Mouse (Mus musculus) adrenal gland, adult 18-20 months (tissue): Measurements from ENCODE around the gene Gm17662. TPM values are rescaled to one million over a fixed set of nuclear protein-coding genes. Genes with fewer than 3 reads are reported as not detected.
A peak's percentile ranks its signal among the peaks of the same experiment; 100 is the strongest.

Experiments used
- DNase-seq, 2 experiments: peaks; one replicate each; pipeline ENCODE4 v3.0.0; 2021 to 2022; ENCODE audit warnings: low spot score in 2 of 2
- long read RNA-seq, 2 experiments: library from polyadenylated mRNA; stranded (forward); transcript quantifications; one replicate each; pipeline ENCODE4 v2.0.0; 2021
- total RNA-seq, 2 experiments: library from RNA; stranded (reverse); gene quantifications; 1 replicate in 1 of 2; 2 replicates in 1 of 2; pipeline ENCODE4 v1.2.3; 2021

The Gm17662 gene
- total RNA-seq = not detected
- long read RNA-seq, experiment 1 = 0 reads
- long read RNA-seq, experiment 2 = 0 reads

DNA sequence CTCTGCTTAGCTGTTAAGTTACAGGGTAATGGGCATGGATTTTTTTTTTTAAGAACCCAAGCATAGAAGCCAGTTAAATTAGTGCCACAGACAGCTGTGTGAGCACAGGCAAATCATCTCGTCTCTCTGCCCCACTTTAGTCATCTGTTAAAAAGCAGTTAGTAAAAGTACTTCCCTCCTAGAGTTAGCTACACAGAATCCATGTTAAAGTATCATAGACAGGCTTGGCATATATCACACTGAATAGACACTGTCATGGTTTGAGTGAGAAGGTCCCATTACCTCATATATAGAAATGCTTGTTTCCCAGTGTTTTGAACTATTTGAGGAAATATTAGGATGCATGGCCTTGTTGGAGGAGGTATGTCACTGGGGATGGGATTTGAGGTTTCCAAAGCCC, at the start of gene Gm17662:
Gm17662 (plus strand) TSS at position 301 of the 400 bp plus-strand sequence.
- no peak for DNase-seq

GRCm38 (mm10) chr4:104810710-104811286, 46.3 kb upstream of the Gm17662 start:
- DNase-seq = no peak

- DNase-seq = no peak
These were observed 43.5 kb upstream of the Gm17662 start for GRCm38 (mm10) chr4:104813617-104814016.

- no peak for DNase-seq
These were observed 40.5 kb upstream of the Gm17662 start for GRCm38 (mm10) chr4:104816519-104817232.

DNA sequence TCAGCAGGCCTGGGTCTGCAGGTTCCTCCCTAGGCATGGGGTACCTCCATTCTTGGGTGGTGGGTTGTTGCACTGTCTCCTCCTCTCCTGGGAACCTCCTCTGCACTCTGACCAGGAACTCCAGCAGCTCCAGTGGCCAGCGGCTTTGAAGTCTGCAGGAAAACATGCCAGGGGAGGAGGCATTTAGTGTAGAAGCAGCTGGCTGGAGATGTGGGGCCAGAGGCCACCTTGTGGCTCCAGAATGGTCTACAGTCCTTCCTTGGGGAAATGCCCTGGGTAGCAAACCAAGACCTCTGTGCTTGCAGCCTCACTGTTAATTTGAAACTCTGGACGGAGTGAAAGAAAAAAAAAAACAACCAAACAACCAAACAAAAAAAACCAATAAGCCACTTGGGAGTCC, 39.6 kb upstream of the Gm17662 start:
- no peak for DNase-seq

DNA sequence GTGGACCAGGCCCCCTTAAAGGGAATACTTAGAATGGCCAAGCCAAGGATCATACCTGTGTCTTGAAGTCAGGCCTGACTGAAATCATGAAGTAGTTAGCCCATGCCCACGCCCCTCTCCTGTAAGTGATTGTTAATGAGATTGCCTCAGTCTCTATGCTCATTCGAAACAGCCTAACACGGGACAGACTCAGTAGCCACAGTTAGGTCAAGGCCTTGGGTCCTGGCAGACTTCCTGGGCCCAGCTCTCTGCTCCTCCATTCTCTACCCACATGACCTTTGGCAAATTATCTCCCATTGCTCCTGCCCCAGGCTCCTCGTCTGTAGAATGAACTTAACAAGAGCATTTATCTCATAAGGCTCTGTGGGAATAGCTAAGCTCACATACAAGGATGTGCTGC, 38.1 kb upstream of the Gm17662 start:
- peak in 1 of 2 experiments; percentile 19 for DNase-seq

GRCm38 (mm10) chr4:104819891-104820290, 37.2 kb upstream of the Gm17662 start:
- DNase-seq = no peak

- DNase-seq = peak in 1 of 2 experiments; percentile 35
These were observed 33.5 kb upstream of the Gm17662 start for GRCm38 (mm10) chr4:104823597-104824101.

DNA sequence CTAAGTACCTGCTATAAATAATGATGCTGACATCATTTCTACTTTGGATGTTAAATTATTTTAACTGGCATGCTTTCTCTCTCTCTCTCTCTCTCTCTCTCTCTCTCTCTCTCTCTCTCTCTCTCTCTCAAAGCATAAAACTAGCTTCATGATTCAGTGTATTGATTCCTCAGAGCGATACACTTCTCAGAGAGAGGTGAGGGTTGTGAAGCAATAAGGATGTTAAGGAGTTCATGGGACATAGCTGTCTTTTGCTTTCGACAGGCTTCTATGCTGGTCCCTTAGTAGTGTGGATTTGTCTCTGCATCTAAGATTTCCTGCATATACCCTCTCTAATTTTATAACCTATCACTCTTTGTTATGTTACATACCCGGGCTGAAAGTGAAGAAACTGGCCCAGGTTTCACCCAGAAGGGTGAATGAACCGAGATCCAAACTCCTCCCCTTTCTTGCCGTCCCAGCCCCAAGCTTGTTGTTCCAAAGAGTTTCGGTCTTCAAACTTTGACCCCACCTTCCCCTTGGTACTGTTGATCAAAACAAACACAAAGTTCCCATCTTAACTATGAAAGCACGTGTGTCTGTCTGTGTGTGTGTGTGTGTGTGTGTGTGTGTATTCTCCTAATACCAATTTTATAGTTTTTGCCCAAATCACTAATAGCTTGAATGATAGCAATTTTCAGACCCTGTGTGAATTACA, 32.6 kb upstream of the Gm17662 start:
- DNase-seq = no peak

GRCm38 (mm10) chr4:104828939-104829338, 28.2 kb upstream of the Gm17662 start:
- DNase-seq = no peak

DNA sequence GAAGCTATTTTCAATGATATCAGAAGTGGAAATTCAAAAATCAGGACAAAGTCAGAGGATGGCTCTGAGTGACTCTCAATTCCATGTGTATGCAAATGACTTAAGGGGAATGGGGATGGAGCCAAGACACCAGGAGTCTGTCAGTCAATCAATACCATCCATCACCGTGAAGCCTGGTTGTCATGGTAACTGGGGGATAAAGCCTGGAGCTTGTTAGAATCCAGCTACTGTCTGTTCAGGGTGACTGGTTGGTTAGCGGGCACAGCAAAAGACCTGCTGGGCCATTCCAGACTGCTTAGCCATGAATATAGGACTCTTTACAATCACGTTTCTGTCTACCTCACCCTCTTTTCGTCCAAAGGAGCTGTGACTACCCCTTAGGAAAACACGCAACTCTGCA, 22.0 kb upstream of the Gm17662 start:
- no peak for DNase-seq

DNA sequence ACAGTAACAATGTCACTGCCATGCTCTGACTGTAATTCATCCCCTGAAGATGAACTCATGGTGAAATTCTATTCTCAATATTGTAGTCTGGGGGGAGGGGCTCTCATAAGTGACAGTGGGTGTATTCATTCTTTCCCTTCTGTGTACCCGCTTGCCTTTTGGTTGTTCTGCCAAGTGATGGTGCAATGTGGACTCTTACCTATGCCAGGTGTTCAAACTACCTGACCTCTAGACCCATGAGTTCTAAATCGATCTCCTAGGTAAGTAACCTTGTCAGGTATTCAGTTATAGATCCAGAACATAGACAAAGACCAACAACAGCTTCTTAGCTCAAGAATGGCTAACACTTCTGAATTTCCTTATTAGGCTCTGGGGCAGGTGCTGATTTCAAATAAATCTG, 18.8 kb upstream of the Gm17662 start:
- no peak for DNase-seq

DNA sequence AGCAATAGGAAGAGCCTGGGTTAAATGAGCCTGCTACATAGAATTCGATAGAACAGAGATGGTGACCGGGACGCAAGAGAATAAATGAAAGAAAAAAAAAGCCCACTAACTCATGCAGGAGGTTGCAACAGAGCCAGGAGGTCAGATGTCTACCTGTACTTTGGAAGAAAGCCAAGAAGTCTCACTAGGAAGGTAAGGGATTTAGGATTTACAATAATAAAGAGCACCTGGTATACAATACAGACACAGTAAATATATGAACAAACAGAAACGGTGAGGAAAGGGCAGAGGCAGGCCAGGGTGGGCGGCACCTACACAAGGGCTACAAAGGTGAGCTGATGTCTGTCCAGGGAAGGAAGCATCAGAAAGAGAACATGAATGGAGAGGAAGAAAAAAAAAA, 14.9 kb upstream of the Gm17662 start:
- DNase-seq = no peak

- no peak for DNase-seq
These were observed 13.6 kb upstream of the Gm17662 start for GRCm38 (mm10) chr4:104843546-104843945.

GRCm38 (mm10) chr4:104855216-104855615, 1.9 kb upstream of the Gm17662 start:
- DNase-seq = no peak

DNA sequence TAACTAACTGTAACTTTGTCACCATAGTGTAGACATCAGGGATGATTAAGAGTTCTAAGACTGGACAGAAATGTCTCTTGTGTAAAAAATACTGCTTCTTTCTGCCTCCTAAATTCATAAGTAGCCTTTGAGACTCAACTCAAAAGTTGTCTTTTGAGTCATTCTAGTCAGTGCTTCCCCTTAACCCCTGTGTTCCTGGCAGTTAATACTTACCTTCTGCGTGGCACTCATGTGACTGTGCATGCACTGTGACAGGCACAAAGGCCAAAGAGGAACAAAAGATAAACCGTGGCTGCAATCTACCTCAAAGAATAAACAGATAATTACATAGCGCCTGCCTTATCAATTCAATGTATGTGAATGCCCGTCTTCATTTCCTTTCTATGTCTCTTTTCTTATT, 694 bp downstream of the Gm17662 start:
- DNase-seq = no peak

DNA sequence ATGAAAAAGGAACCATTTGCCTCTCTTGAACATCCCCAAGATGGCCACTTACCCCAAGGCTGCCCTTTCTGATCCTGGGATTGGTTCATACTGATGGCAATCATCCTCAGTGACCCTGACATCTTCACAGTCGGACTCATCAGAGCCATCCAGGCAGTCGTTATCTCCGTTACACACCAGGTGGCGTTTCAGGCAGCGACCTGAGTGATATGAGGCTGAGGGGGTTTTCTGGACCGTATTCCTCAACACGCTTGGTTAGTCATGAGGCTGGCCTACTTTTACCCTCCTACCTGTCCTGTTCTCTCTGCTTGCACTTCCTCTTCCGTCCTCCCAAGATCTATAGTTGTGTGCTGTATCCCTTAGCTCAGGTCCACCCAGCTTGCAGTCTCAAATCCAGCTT, 4.1 kb downstream of the Gm17662 start:
- DNase-seq = no peak

DNA sequence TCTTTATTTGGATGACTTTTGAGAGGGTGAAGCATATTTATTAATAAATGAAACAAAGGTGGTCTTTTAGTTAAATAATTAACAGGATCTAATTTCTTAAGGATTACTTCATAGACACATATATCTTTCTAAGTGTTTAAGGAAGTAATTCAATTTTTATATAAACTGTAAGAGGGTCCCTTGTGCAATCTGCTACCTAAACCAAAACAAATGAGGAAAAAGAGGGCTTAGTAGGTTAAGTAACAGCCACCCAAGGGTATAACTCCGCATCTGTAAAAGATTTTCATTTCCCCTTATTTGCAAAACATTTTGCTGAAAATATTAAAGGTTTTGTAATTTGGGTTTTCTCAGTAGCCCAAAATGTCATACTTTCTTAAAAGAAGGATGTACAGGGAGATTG, 7.3 kb downstream of the Gm17662 start:
- DNase-seq = no peak

DNA sequence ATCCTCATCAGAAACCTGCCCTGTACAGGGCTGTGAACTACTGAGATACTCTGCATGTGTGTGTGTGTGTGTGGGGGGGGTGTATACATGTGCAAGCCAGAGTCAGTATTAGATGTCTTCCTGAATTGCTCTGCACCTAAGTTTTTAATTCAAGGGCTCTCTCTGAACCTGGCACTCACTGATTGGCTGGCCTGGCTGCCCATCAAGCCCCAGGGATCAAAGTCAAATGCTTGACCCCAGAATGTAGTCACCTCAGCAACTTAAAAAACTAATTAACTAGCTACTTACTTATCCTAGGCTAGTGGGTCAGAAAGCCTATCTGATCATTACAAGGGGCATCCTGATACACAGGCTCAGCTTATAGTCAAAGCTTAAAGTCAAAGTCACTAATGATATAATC, 12.5 kb downstream of the Gm17662 start:
- no peak for DNase-seq

GRCm38 (mm10) chr4:104870196-104870595, 13.1 kb downstream of the Gm17662 start:
- no peak for DNase-seq

DNA sequence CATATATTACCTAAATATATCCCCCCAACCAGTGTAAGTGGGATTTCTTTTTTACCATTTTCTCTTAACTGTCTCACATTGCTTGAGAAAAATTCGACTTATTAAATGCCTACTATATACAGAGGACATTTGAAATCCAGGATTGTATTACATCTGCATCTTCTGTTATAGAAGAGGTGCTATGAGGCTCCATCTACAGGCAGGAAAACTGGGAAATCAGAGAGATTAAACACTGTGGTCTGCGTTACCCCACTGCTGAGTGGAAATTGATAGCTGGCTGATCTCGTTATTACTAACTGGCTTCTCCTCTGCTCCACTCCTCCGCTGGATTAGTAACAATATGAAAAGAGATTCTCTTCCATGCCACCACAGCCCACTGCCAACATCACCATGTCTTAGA, 18.7 kb downstream of the Gm17662 start:
- DNase-seq = no peak

- DNase-seq = no peak
These were observed 19.2 kb downstream of the Gm17662 start, which contains the start of gene C8a for GRCm38 (mm10) chr4:104876323-104876722. Gene C8a (minus strand): TSS chr4:104876398.
